In the genomic region with DNA sequence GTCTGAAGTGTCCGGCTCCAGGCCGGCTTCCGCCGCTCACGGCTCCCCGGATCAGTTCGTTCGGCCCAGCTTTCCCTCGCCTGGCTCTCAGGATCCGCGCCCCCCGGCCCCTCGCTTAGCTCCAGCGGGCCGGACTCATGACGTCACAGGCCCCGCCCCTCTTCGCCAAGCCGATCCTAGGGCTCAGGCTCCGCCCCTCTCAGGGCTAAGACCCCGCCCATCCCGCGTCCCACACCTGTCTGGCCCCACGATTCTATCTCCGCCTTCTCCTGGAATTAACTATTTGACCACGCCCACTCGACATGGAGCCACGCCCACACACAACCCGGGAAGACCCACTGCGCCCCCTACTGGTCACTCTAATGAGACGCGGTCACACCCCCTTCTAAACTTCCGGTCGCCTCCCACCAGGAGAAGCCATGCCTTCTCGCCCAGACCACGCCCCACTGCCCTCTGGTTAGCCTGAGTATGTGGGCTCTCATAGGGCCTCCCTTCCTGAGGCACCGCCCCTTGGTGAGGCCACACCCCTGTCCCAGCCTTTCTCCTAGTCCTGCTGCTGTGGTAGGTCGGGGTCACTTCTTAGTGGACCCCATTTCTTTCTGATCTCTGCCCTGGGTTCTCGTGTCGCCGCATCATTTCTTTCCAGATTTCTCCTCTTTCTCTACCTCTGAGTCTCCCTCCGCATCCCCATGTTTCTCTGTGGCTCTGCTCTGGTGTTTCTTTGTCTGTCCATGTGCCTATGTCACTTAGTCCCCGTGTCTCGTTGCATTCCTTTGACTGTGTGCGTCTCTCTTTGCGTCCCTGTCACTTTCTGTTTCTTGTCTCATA, we compare ENCODE assay signal across 8 mouse cellular contexts. TPM values are rescaled to one million over a fixed set of nuclear protein-coding genes. Genes with fewer than 3 reads are reported as not detected.
DNase-seq lines count a peak whose midpoint lies in the region; ATAC-seq and TF ChIP-seq lines count a peak whose summit lies in the region.

No protein-coding gene starts in this region.

- H3K79me2 ChIP-seq in MEL (ENCODE audit: control insufficient read depth, insufficient read depth, low read length, poor library complexity): no peaks in the 10 kb centered on the region

- WGBS in cerebellum, adult 2 months: 1% methylated on average over 46 of the region's 46 CpGs
- under 1% methylated on average over 45 of the region's 46 CpGs for WGBS in forebrain, postnatal 0 days
- WGBS in lung, embryonic 15.5 days: under 1% methylated on average over 46 of the region's 46 CpGs

- peak; percentile 50 for TF ChIP-seq RAD21 in MEL (IDR thresholded peaks at IDR 0.05; ENCODE audit: low read depth, low read length)

- DNase-seq in MEL (ENCODE audit: low read depth, low spot score): peak; percentile 98
- peak; percentile 71 to 73 for DNase-seq in cerebellum, adult 2 months
- peak; percentile 97 for DNase-seq in forebrain, postnatal 0 days
- peak; percentile 98 for DNase-seq in heart, postnatal 4 days
- DNase-seq in layer of hippocampus, adult 8-10 months (ENCODE audit: low spot score in 2 of 2): peak; percentile 92
- DNase-seq in ovary, adult 18-20 months (ENCODE audit: low spot score): peak; percentile 98
- DNase-seq in thymus, postnatal 0 days (ENCODE audit: low spot score): peak; percentile 65

- no peak for TF ChIP-seq POLR2A in MEL (IDR thresholded peaks at IDR 0.05; ENCODE audit: control insufficient read depth in 1 of 2, insufficient read depth in 1 of 2, low read depth in 1 of 2, low read length in 2 of 2, poor library complexity in 1 of 2)
- no peak for TF ChIP-seq POLR2A in cerebellum, adult 2 months (IDR thresholded peaks at IDR 0.05; ENCODE audit: borderline replicate concordance, insufficient read depth, low read length)

- no peak for TF ChIP-seq EP300 in MEL (IDR thresholded peaks at IDR 0.05; ENCODE audit: low read depth in 1 of 2, low read length in 2 of 2)

- H3K36me3 ChIP-seq in MEL (ENCODE audit: control insufficient read depth in 1 of 2, insufficient read depth in 2 of 2, low read length in 2 of 2): peaks cover 0 to 23% of the 10 kb centered on the region in 2 experiments; a peak in 2 of 4 replicates
- H3K36me3 ChIP-seq in forebrain, postnatal 0 days (ENCODE audit: insufficient read depth): no peaks in the 10 kb centered on the region
- H3K36me3 ChIP-seq in lung, embryonic 15.5 days: peaks cover 1% of the 10 kb centered on the region; the same call in 1 of the 2 replicates

- ATAC-seq in forebrain, postnatal 0 days: peak; percentile 91
- ATAC-seq in lung, embryonic 15.5 days (ENCODE audit: borderline replicate concordance, extremely low read depth, low FRiP score, low TSS enrichment): peak; percentile 94

- peak overlapping the region; percentile 56 to 61 for H3K4me3 ChIP-seq in MEL (ENCODE audit: control insufficient read depth in 1 of 2, insufficient read depth in 1 of 2, low read depth in 2 of 2, low read length in 2 of 2)
- peak overlapping the region; percentile 48 for H3K4me3 ChIP-seq in cerebellum, adult 2 months (replicated peaks; ENCODE audit: insufficient read depth, low read depth, low read length)
- H3K4me3 ChIP-seq in forebrain, postnatal 0 days (ENCODE audit: low read depth, low read length): peak overlapping the region; percentile 75
- peak overlapping the region; percentile 81 for H3K4me3 ChIP-seq in lung, embryonic 15.5 days

- H3K9me3 ChIP-seq in MEL (replicated peaks; ENCODE audit: insufficient read depth, low read length): no peaks in the 10 kb centered on the region
- H3K9me3 ChIP-seq in forebrain, postnatal 0 days (ENCODE audit: low read length): no peaks in the 10 kb centered on the region
- H3K9me3 ChIP-seq in lung, embryonic 15.5 days: no peaks in the 10 kb centered on the region

- peaks cover 17 to 38% of the 10 kb centered on the region in 2 experiments for H3K4me1 ChIP-seq in MEL (ENCODE audit: control insufficient read depth in 1 of 2, insufficient read depth in 2 of 2, low read length in 2 of 2)
- no peaks in the 10 kb centered on the region; the same call in 1 of the 2 replicates for H3K4me1 ChIP-seq in cerebellum, adult 2 months (ENCODE audit: control insufficient read depth, insufficient read depth, low read length)
- peaks cover 21% of the 10 kb centered on the region for H3K4me1 ChIP-seq in forebrain, postnatal 0 days (ENCODE audit: insufficient read depth)
- peaks cover 63% of the 10 kb centered on the region for H3K4me1 ChIP-seq in lung, embryonic 15.5 days

- no peaks in the 10 kb centered on the region for H3K27me3 ChIP-seq in MEL (ENCODE audit: control insufficient read depth in 1 of 2, insufficient read depth in 2 of 2, low read length in 2 of 2)
- H3K27me3 ChIP-seq in cerebellum, adult 2 months (ENCODE audit: control insufficient read depth, insufficient read depth, low read length): no peaks in the 10 kb centered on the region
- H3K27me3 ChIP-seq in forebrain, postnatal 0 days (ENCODE audit: insufficient read depth, low read length): no peaks in the 10 kb centered on the region
- no peaks in the 10 kb centered on the region for H3K27me3 ChIP-seq in lung, embryonic 15.5 days

- H3K9ac ChIP-seq in MEL (ENCODE audit: control insufficient read depth, low read depth, low read length, poor library complexity, severe bottlenecking): peak overlapping the region; percentile 66
- H3K9ac ChIP-seq in forebrain, postnatal 0 days: peak overlapping the region; percentile 86
- peak overlapping the region; percentile 84 for H3K9ac ChIP-seq in lung, embryonic 15.5 days

- peak; percentile 57 to 94 (median 93) for TF ChIP-seq CTCF in MEL (IDR thresholded peaks at IDR 0.05 in 2 of 3, conservative IDR thresholded peaks at IDR 0.05 in 1 of 3; ENCODE audit: control insufficient read depth in 1 of 3, insufficient read depth in 1 of 3, low read depth in 2 of 3, low read length in 3 of 3, poor library complexity in 1 of 3, severe bottlenecking in 1 of 3)
- peak; percentile 44; the same call in 1 of the 2 replicates for TF ChIP-seq CTCF in cerebellum, adult 2 months (IDR thresholded peaks at IDR 0.05; ENCODE audit: borderline replicate concordance, insufficient read depth, low read depth, low read length)
- TF ChIP-seq CTCF in forebrain, postnatal 0 days (IDR thresholded peaks at IDR 0.05; ENCODE audit: low read depth): peak; percentile 93

- no peak overlapping the region for H3K27ac ChIP-seq in MEL (ENCODE audit: control insufficient read depth, low read depth, low read length)
- H3K27ac ChIP-seq in cerebellum, adult 2 months (ENCODE audit: insufficient read depth, low read length): no peak overlapping the region
- H3K27ac ChIP-seq in forebrain, postnatal 0 days (ENCODE audit: low read depth, low read length): peak overlapping the region; percentile 74
- peak overlapping the region; percentile 93 for H3K27ac ChIP-seq in lung, embryonic 15.5 days

- H3K4me2 ChIP-seq in forebrain, postnatal 0 days (ENCODE audit: low read depth): peak overlapping the region; percentile 85
- peak overlapping the region; percentile 77 for H3K4me2 ChIP-seq in lung, embryonic 15.5 days

RNA-seq across cellular contexts. Expression of a gene that starts 0.7 kb away (rescaled TPM):
- 6.9 TPM in 2 replicates for total RNA-seq in MEL (2012; rRNA removed)
- 10 to 100 TPM in 1 of 2 experiments, not detected in 1; 25.6 TPM for polyA plus RNA-seq in MEL (2012; ENCODE audit: insufficient read depth in 1 of 2, insufficient read length in 2 of 2, low read depth in 1 of 2, low replicate concordance in 2 of 2, missing spikeins in 1 of 2)
- polyA plus RNA-seq in cerebellum, adult 2 months (2012; rRNA removed): 8.9 and 9.3 TPM in 2 replicates
- 44.2 and 44.7 TPM in 2 replicates for total RNA-seq in forebrain, postnatal 0 days (2014; rRNA removed)
- 47.2 and 48.7 TPM in 2 replicates for polyA plus RNA-seq in forebrain, postnatal 0 days (2015; fragmentation: Nextera tagmentation; extraction: Ambion mirVana)
- 10 to 100 TPM; 41.7 to 45.4 TPM for total RNA-seq in heart, postnatal 4 days (2021)
- total RNA-seq in layer of hippocampus, adult 8-10 months (2022): 1 to 10 TPM; 5.7 to 8.2 (median 7.0) TPM
- polyA plus RNA-seq in lung, embryonic 15.5 days (2015; fragmentation: Nextera tagmentation; extraction: Ambion mirVana): 133 and 140 TPM in 2 replicates
- 7.0 and 7.1 TPM in 2 replicates for polyA plus RNA-seq in thymus, postnatal 0 days (2015; fragmentation: Nextera tagmentation; extraction: Ambion mirVana)

RNA-seq across cellular contexts. Expression of a gene that starts 21.2 kb away (rescaled TPM):
- 2.6 and 3.2 TPM in 2 replicates for total RNA-seq in MEL (2012; rRNA removed)
- polyA plus RNA-seq in MEL (2012; ENCODE audit: insufficient read depth in 1 of 2, insufficient read length in 2 of 2, low read depth in 1 of 2, low replicate concordance in 2 of 2, missing spikeins in 1 of 2): 1 to 10 TPM in 1 of 2 experiments, not detected in 1; 8.1 TPM
- 24.7 and 25.3 TPM in 2 replicates for polyA plus RNA-seq in cerebellum, adult 2 months (2012; rRNA removed)
- 12.2 and 19.5 TPM in 2 replicates for total RNA-seq in forebrain, postnatal 0 days (2014; rRNA removed)
- polyA plus RNA-seq in forebrain, postnatal 0 days (2015; fragmentation: Nextera tagmentation; extraction: Ambion mirVana): 10.9 and 12.7 TPM in 2 replicates
- total RNA-seq in heart, postnatal 4 days (2021): 100 to 1,000 TPM; 263 to 285 TPM
- 10 to 100 TPM; 11.0 to 15.2 (median 13.2) TPM for total RNA-seq in layer of hippocampus, adult 8-10 months (2022)
- 313 and 345 TPM in 2 replicates for polyA plus RNA-seq in lung, embryonic 15.5 days (2015; fragmentation: Nextera tagmentation; extraction: Ambion mirVana)
- polyA plus RNA-seq in thymus, postnatal 0 days (2015; fragmentation: Nextera tagmentation; extraction: Ambion mirVana): 29.7 and 30.9 TPM in 2 replicates

RNA-seq across cellular contexts. Expression of a gene that starts 34.4 kb away (rescaled TPM):
- 288 and 294 TPM in 2 replicates for total RNA-seq in MEL (2012; rRNA removed)
- polyA plus RNA-seq in MEL (2012; ENCODE audit: insufficient read depth in 1 of 2, insufficient read length in 2 of 2, low read depth in 1 of 2, low replicate concordance in 2 of 2, missing spikeins in 1 of 2): 100 to 1,000 TPM in 1 of 2 experiments, not detected in 1; 403 TPM
- polyA plus RNA-seq in cerebellum, adult 2 months (2012; rRNA removed): 125 TPM in 2 replicates
- total RNA-seq in forebrain, postnatal 0 days (2014; rRNA removed): 98.9 and 113 TPM in 2 replicates
- polyA plus RNA-seq in forebrain, postnatal 0 days (2015; fragmentation: Nextera tagmentation; extraction: Ambion mirVana): 146 and 147 TPM in 2 replicates
- 100 to 1,000 TPM; 147 to 153 TPM for total RNA-seq in heart, postnatal 4 days (2021)
- total RNA-seq in layer of hippocampus, adult 8-10 months (2022): 100 to 1,000 TPM; 104 to 112 (median 109) TPM
- polyA plus RNA-seq in lung, embryonic 15.5 days (2015; fragmentation: Nextera tagmentation; extraction: Ambion mirVana): 149 and 157 TPM in 2 replicates
- polyA plus RNA-seq in thymus, postnatal 0 days (2015; fragmentation: Nextera tagmentation; extraction: Ambion mirVana): 132 and 140 TPM in 2 replicates

RNA-seq across cellular contexts. Expression of a gene that starts 47.0 kb away (rescaled TPM):
- not detected in 2 replicates for total RNA-seq in MEL (2012; rRNA removed)
- not detected for polyA plus RNA-seq in MEL (2012; ENCODE audit: insufficient read depth in 1 of 2, insufficient read length in 2 of 2, low read depth in 1 of 2, low replicate concordance in 2 of 2, missing spikeins in 1 of 2)
- polyA plus RNA-seq in cerebellum, adult 2 months (2012; rRNA removed): not detected in 2 replicates
- total RNA-seq in forebrain, postnatal 0 days (2014; rRNA removed): 0.38 and 1.1 TPM in 2 replicates
- polyA plus RNA-seq in forebrain, postnatal 0 days (2015; fragmentation: Nextera tagmentation; extraction: Ambion mirVana): 0.67 and 0.84 TPM in 2 replicates
- not detected for total RNA-seq in heart, postnatal 4 days (2021)
- total RNA-seq in layer of hippocampus, adult 8-10 months (2022): not detected
- 15.2 and 16.1 TPM in 2 replicates for polyA plus RNA-seq in lung, embryonic 15.5 days (2015; fragmentation: Nextera tagmentation; extraction: Ambion mirVana)
- 2.6 and 4.2 TPM in 2 replicates for polyA plus RNA-seq in thymus, postnatal 0 days (2015; fragmentation: Nextera tagmentation; extraction: Ambion mirVana)

RNA-seq across cellular contexts. Expression of a gene that starts 50.6 kb away (rescaled TPM):
- 22.6 and 33.3 TPM in 2 replicates for total RNA-seq in MEL (2012; rRNA removed)
- polyA plus RNA-seq in MEL (2012; ENCODE audit: insufficient read depth in 1 of 2, insufficient read length in 2 of 2, low read depth in 1 of 2, low replicate concordance in 2 of 2, missing spikeins in 1 of 2): 10 to 100 TPM in 1 of 2 experiments, not detected in 1; 61.4 TPM
- polyA plus RNA-seq in cerebellum, adult 2 months (2012; rRNA removed): 2,800 and 2,936 TPM in 2 replicates
- total RNA-seq in forebrain, postnatal 0 days (2014; rRNA removed): 1,116 and 1,436 TPM in 2 replicates
- polyA plus RNA-seq in forebrain, postnatal 0 days (2015; fragmentation: Nextera tagmentation; extraction: Ambion mirVana): 1,283 and 1,495 TPM in 2 replicates
- 100 to 1,000 TPM; 198 to 213 TPM for total RNA-seq in heart, postnatal 4 days (2021)
- total RNA-seq in layer of hippocampus, adult 8-10 months (2022): 1,000 to 10,000 TPM; 1,861 to 4,366 (median 2,827) TPM
- 458 and 503 TPM in 2 replicates for polyA plus RNA-seq in lung, embryonic 15.5 days (2015; fragmentation: Nextera tagmentation; extraction: Ambion mirVana)
- polyA plus RNA-seq in thymus, postnatal 0 days (2015; fragmentation: Nextera tagmentation; extraction: Ambion mirVana): 624 and 627 TPM in 2 replicates

Comparison
In these comparisons a context has a peak if more than half of its experiments do, and no peak if none do; other contexts are left out.
1. H3K27ac ChIP-seq: peak in forebrain, postnatal 0 days (single experiment) and lung, embryonic 15.5 days (single experiment); none in MEL (single experiment) and cerebellum, adult 2 months (single experiment).
2. Peak in every context shown above with its lines, with median percentiles within 50 percentile points of each other: DNase-seq, H3K4me3 ChIP-seq, H3K9ac ChIP-seq and CTCF ChIP-seq.